9 mouse cellular contexts compared by ENCODE assay signal in genomic region chr5:91403281-91403680, GRCm38 (mm10). TPM values are rescaled to one million over a fixed set of nuclear protein-coding genes. Genes with fewer than 3 reads are reported as not detected.
A peak's percentile ranks its signal among the peaks of the same experiment; 100 is the strongest.
DNase-seq lines count a peak whose midpoint lies in the region; ATAC-seq and TF ChIP-seq lines count a peak whose summit lies in the region.
"Had no signal": no experiment of that assay in that cellular context is flagged by ENCODE, and none has a peak within 500 bp of the region (broad histone marks: within the 10 kb centered on the region; RNA-seq: fewer than 3 reads in every experiment).

No protein-coding gene starts in this region.

- TF ChIP-seq RAD21 in CH12.LX (IDR thresholded peaks at IDR 0.05; ENCODE audit: low read depth, low read length): no peak
- no peak for TF ChIP-seq RAD21 in MEL (IDR thresholded peaks at IDR 0.05; ENCODE audit: low read depth, low read length)

- H3K36me3 ChIP-seq in hindbrain, embryonic 10.5 days: no peaks in the 10 kb centered on the region
- H3K36me3 ChIP-seq in hindbrain, embryonic 13.5 days: no peaks in the 10 kb centered on the region
- no peaks in the 10 kb centered on the region for H3K36me3 ChIP-seq in CH12.LX (replicated peaks in 1 of 2; ENCODE audit: control insufficient read depth in 1 of 2, insufficient read depth in 1 of 2, low read length in 1 of 2)
- H3K36me3 ChIP-seq in MEL (ENCODE audit: control insufficient read depth in 1 of 2, insufficient read depth in 2 of 2, low read length in 2 of 2): peaks cover 0 to 21% of the 10 kb centered on the region in 2 experiments; a peak in 2 of 4 replicates
- no peaks in the 10 kb centered on the region for H3K36me3 ChIP-seq in kidney, embryonic 14.5 days (ENCODE audit: control insufficient read depth, insufficient read depth, low read length)
- no peaks in the 10 kb centered on the region for H3K36me3 ChIP-seq in forebrain, embryonic 10.5 days (replicated peaks)
- H3K36me3 ChIP-seq: hindbrain, embryonic 15.5 days had no signal

- no peak for TF ChIP-seq CTCF in CH12.LX (conservative IDR thresholded peaks at IDR 0.05 in 1 of 2, IDR thresholded peaks at IDR 0.05 in 1 of 2; ENCODE audit: low read depth in 2 of 2, low read length in 2 of 2)
- no peak for TF ChIP-seq CTCF in MEL (IDR thresholded peaks at IDR 0.05 in 2 of 3, conservative IDR thresholded peaks at IDR 0.05 in 1 of 3; ENCODE audit: control insufficient read depth in 1 of 3, insufficient read depth in 1 of 3, low read depth in 2 of 3, low read length in 3 of 3, poor library complexity in 1 of 3, severe bottlenecking in 1 of 3)

- 86% methylated on average over 4 of the region's 4 CpGs for WGBS in hindbrain, embryonic 10.5 days
- 84% methylated on average over 4 of the region's 4 CpGs for WGBS in hindbrain, embryonic 13.5 days
- 79% methylated on average over 4 of the region's 4 CpGs for WGBS in kidney, embryonic 14.5 days
- 84% methylated on average over 4 of the region's 4 CpGs for WGBS in forebrain, embryonic 10.5 days

- no peaks in the 10 kb centered on the region for H3K79me2 ChIP-seq in CH12.LX (replicated peaks; ENCODE audit: control insufficient read depth, extremely low read depth, insufficient read depth, poor library complexity, severe bottlenecking)
- H3K79me2 ChIP-seq in MEL (ENCODE audit: control insufficient read depth, insufficient read depth, low read length, poor library complexity): no peaks in the 10 kb centered on the region

- intact Hi-C loops in left cerebral cortex, postnatal 4 days (cut with DNase I): no loop called here

- ATAC-seq in hindbrain, embryonic 13.5 days (ENCODE audit: low FRiP score): no peak
- ATAC-seq in kidney, embryonic 14.5 days (ENCODE audit: low FRiP score, low TSS enrichment): no peak

- no peak for DNase-seq in hindbrain, embryonic 10.5 days (ENCODE audit: low spot score)
- DNase-seq in CH12.LX (ENCODE audit: extremely low read depth): no peak
- DNase-seq in MEL (ENCODE audit: low read depth, low spot score): peak; percentile 34
- DNase-seq in left cerebral cortex, postnatal 4 days: no peak
- no peak for DNase-seq in forebrain, embryonic 10.5 days (ENCODE audit: extremely low spot score, low spot score)
- DNase-seq in ovary, postnatal 36 days (ENCODE audit: low spot score): no peak

- 0 out of 2 replicates have a peak, but pooled peaks cover 3% of the 10 kb centered on the region for H3K27me3 ChIP-seq in hindbrain, embryonic 10.5 days (ENCODE audit: insufficient read depth, poor library complexity, severe bottlenecking)
- H3K27me3 ChIP-seq in hindbrain, embryonic 13.5 days: peaks cover 4% of the 10 kb centered on the region; the same call in 1 of the 2 replicates
- H3K27me3 ChIP-seq in CH12.LX (replicated peaks) (no peaks in the 10 kb centered on the region), MEL (ENCODE audit: control insufficient read depth in 1 of 2, insufficient read depth in 2 of 2, low read length in 2 of 2) (peaks cover 0 to 3% of the 10 kb centered on the region in 2 experiments; a peak in 2 of 4 replicates)
- no peaks in the 10 kb centered on the region for H3K27me3 ChIP-seq in kidney, embryonic 14.5 days (ENCODE audit: control insufficient read depth, insufficient read depth, low read length)
- H3K27me3 ChIP-seq in forebrain, embryonic 10.5 days (ENCODE audit: poor library complexity, severe bottlenecking): peaks cover 6% of the 10 kb centered on the region; the same call in 1 of the 2 replicates
- H3K27me3 ChIP-seq: hindbrain, embryonic 15.5 days had no signal

- in situ Hi-C loops in CH12.LX (cut with MboI; ENCODE audit: low pct_ligation_motif_present, low pct_unique_long_range_greater_than_20kb, low sequenced_read_pairs): no loop called here

- TF ChIP-seq POLR2A in CH12.LX (IDR thresholded peaks at IDR 0.05; ENCODE audit: low read depth, low read length): no peak
- TF ChIP-seq POLR2A in MEL (IDR thresholded peaks at IDR 0.05; ENCODE audit: control insufficient read depth in 1 of 2, insufficient read depth in 1 of 2, low read depth in 1 of 2, low read length in 2 of 2, poor library complexity in 1 of 2): no peak

- no peaks in the 10 kb centered on the region for H3K9me3 ChIP-seq in hindbrain, embryonic 10.5 days
- no peaks in the 10 kb centered on the region for H3K9me3 ChIP-seq in hindbrain, embryonic 13.5 days
- H3K9me3 ChIP-seq in CH12.LX (replicated peaks; ENCODE audit: low read length) (no peaks in the 10 kb centered on the region), MEL (replicated peaks; ENCODE audit: insufficient read depth, low read length) (no peaks in the 10 kb centered on the region)
- no peaks in the 10 kb centered on the region for H3K9me3 ChIP-seq in kidney, embryonic 14.5 days (ENCODE audit: control insufficient read depth, low read length)
- H3K9me3 ChIP-seq in forebrain, embryonic 10.5 days: no peaks in the 10 kb centered on the region
- H3K9me3 ChIP-seq: hindbrain, embryonic 15.5 days had no signal

- no peak overlapping the region for H3K9ac ChIP-seq in hindbrain, embryonic 13.5 days
- no peak overlapping the region for H3K9ac ChIP-seq in CH12.LX (ENCODE audit: insufficient read depth, low read depth)
- H3K9ac ChIP-seq in MEL (ENCODE audit: control insufficient read depth, low read depth, low read length, poor library complexity, severe bottlenecking): peak overlapping the region; percentile 74
- H3K9ac ChIP-seq in kidney, embryonic 14.5 days (ENCODE audit: low read depth, low read length): no peak overlapping the region
- H3K9ac ChIP-seq: hindbrain, embryonic 15.5 days had no signal

- H3K27ac ChIP-seq in hindbrain, embryonic 10.5 days: no peak overlapping the region
- H3K27ac ChIP-seq in hindbrain, embryonic 13.5 days: no peak overlapping the region
- H3K27ac ChIP-seq in CH12.LX (ENCODE audit: insufficient read depth, low read depth) (no peak overlapping the region), MEL (ENCODE audit: control insufficient read depth, low read depth, low read length) (0 out of 2 replicates have a peak overlapping the region, but pooled peaks have one; percentile 0)
- no peak overlapping the region for H3K27ac ChIP-seq in kidney, embryonic 14.5 days (ENCODE audit: low read depth, low read length)
- H3K27ac ChIP-seq in forebrain, embryonic 10.5 days: no peak overlapping the region
- H3K27ac ChIP-seq: hindbrain, embryonic 15.5 days had no signal

- H3K4me1 ChIP-seq in hindbrain, embryonic 10.5 days (replicated peaks): peaks cover 10% of the 10 kb centered on the region
- peaks cover 8% of the 10 kb centered on the region; the same call in 1 of the 2 replicates for H3K4me1 ChIP-seq in hindbrain, embryonic 13.5 days (replicated peaks)
- H3K4me1 ChIP-seq in CH12.LX (ENCODE audit: control insufficient read depth in 1 of 2, insufficient read depth in 2 of 2) (peaks cover 2 to 12% of the 10 kb centered on the region in 2 experiments; a peak in 3 of 4 replicates), MEL (ENCODE audit: control insufficient read depth in 1 of 2, insufficient read depth in 2 of 2, low read length in 2 of 2) (peaks cover 3 to 24% of the 10 kb centered on the region in 2 experiments)
- 0 out of 2 replicates have a peak, but pooled peaks cover 10% of the 10 kb centered on the region for H3K4me1 ChIP-seq in kidney, embryonic 14.5 days (ENCODE audit: control insufficient read depth, insufficient read depth, low read length)
- peaks cover 8% of the 10 kb centered on the region for H3K4me1 ChIP-seq in forebrain, embryonic 10.5 days

- TF ChIP-seq EP300 in CH12.LX (IDR thresholded peaks at IDR 0.05; ENCODE audit: low read length) (no peak), MEL (IDR thresholded peaks at IDR 0.05; ENCODE audit: low read depth in 1 of 2, low read length in 2 of 2) (no peak)

- H3K4me3 ChIP-seq in hindbrain, embryonic 10.5 days: 0 out of 2 replicates have a peak overlapping the region, but pooled peaks have one; percentile 45
- no peak overlapping the region for H3K4me3 ChIP-seq in hindbrain, embryonic 13.5 days
- no peak overlapping the region for H3K4me3 ChIP-seq in CH12.LX (replicated peaks in 1 of 3; ENCODE audit: low read depth in 2 of 3, low read length in 2 of 3, poor library complexity in 1 of 3)
- peak overlapping the region; percentile 81 to 86 for H3K4me3 ChIP-seq in MEL (ENCODE audit: control insufficient read depth in 1 of 2, insufficient read depth in 1 of 2, low read depth in 2 of 2, low read length in 2 of 2)
- peak overlapping the region; percentile 40; the same call in 1 of the 2 replicates for H3K4me3 ChIP-seq in kidney, embryonic 14.5 days (ENCODE audit: low read length)
- H3K4me3 ChIP-seq in forebrain, embryonic 10.5 days: no peak overlapping the region

- H3K4me2 ChIP-seq in hindbrain, embryonic 13.5 days: no peak overlapping the region
- peak overlapping the region; percentile 57; the same call in 1 of the 2 replicates for H3K4me2 ChIP-seq in CH12.LX (ENCODE audit: insufficient read depth, low read depth, poor library complexity, severe bottlenecking)
- H3K4me2 ChIP-seq in kidney, embryonic 14.5 days (replicated peaks; ENCODE audit: low read depth, low read length): no peak overlapping the region

- dilution Hi-C loops in CH12.LX (cut with MboI; ENCODE audit: extremely low pct_ligation_motif_present, extremely low pct_unique_long_range_greater_than_20kb, low sequenced_read_pairs): no loop called here

TF ChIP-seq in CH12.LX, 34 proteins besides CTCF, POLR2A, EP300 and RAD21 (continues in another document):
- TF ChIP-seq USF1 (IDR thresholded peaks at IDR 0.05; ENCODE audit: low read depth, low read length) (no peak), HCFC1 (IDR thresholded peaks at IDR 0.05; ENCODE audit: low read depth, low read length) (no peak), JUND (conservative IDR thresholded peaks at IDR 0.05; ENCODE audit: low read depth, low read length) (no peak), RCOR1 (conservative IDR thresholded peaks at IDR 0.05; ENCODE audit: low read depth, low read length) (no peak)

TF ChIP-seq in MEL, 35 proteins besides CTCF, POLR2A, EP300 and RAD21 (continues in another document):
- TF ChIP-seq UBTF (IDR thresholded peaks at IDR 0.05; ENCODE audit: borderline replicate concordance, insufficient read depth, low read depth, low read length): no peak
- TF ChIP-seq SMC3 (IDR thresholded peaks at IDR 0.05; ENCODE audit: low read depth, low read length): no peak
- TF ChIP-seq USF1 (IDR thresholded peaks at IDR 0.05; ENCODE audit: low read depth, low read length): no peak

RNA-seq across cellular contexts. Expression of gene Btc, which starts 0.5 kb away (rescaled TPM):
- polyA plus RNA-seq in hindbrain, embryonic 10.5 days (2016; fragmentation: Nextera tagmentation; extraction: Ambion mirVana): 0.13 and 0.30 TPM in 2 replicates
- polyA plus RNA-seq in hindbrain, embryonic 13.5 days (2015; fragmentation: Nextera tagmentation; extraction: Ambion mirVana): not detected in 2 replicates
- total RNA-seq in CH12.LX (2012; rRNA removed) (not detected in 2 replicates), CH12.LX (2014; rRNA removed) (0.12 TPM in 2 replicates), MEL (2012; rRNA removed) (1.7 and 1.9 TPM in 2 replicates)
- polyA plus RNA-seq in CH12.LX (2012; ENCODE audit: insufficient read length, low read depth) (0.09 and 0.16 TPM in 2 replicates), MEL (2012; ENCODE audit: insufficient read depth in 1 of 2, insufficient read length in 2 of 2, low read depth in 1 of 2, low replicate concordance in 2 of 2, missing spikeins in 1 of 2) (1 to 10 TPM in 1 of 2 experiments, not detected in 1; 2.2 TPM)
- 4.1 and 5.0 TPM in 2 replicates for polyA plus RNA-seq in kidney, embryonic 14.5 days (2014; fragmentation: Nextera tagmentation; extraction: Ambion mirVana)
- under 1 TPM in 1 of 2 experiments, not detected in 1; 0.28 TPM for total RNA-seq in left cerebral cortex, postnatal 4 days (2021)
- not detected in 2 replicates for polyA plus RNA-seq in forebrain, embryonic 10.5 days (2016; fragmentation: Nextera tagmentation; extraction: Ambion mirVana)
- polyA plus RNA-seq: hindbrain, embryonic 15.5 days had no signal

Comparison
In these comparisons a context has a peak if more than half of its experiments do, and no peak if none do; other contexts are left out.
1. H3K4me3 ChIP-seq: peak in hindbrain, embryonic 10.5 days (single experiment), MEL (2 of 2) and kidney, embryonic 14.5 days (single experiment); none in hindbrain, embryonic 13.5 days (single experiment), CH12.LX (0 of 3) and forebrain, embryonic 10.5 days (single experiment).